Mouse (Mus musculus) myocyte (in vitro differentiated cells): Measurements from ENCODE around the gene Ralbp1. TPM values are rescaled to one million over a fixed set of nuclear protein-coding genes. Genes with fewer than 3 reads are reported as not detected.

Experiments used
- H3K27me3 ChIP-seq: one replicate; pipeline ENCODE4 v1.6.1; 2011; ENCODE audit not compliant: control insufficient read depth, insufficient read depth, insufficient read length
- H3K36me3 ChIP-seq: one replicate; pipeline ENCODE4 v1.6.1; 2011; ENCODE audit not compliant: control insufficient read depth, insufficient read depth
- H3K4me2 ChIP-seq: one replicate; pipeline ENCODE4 v1.6.1; 2011; ENCODE audit warnings: low read depth, control low read depth
- H3K4me3 ChIP-seq: one replicate; pipeline ENCODE4 v1.5.1; 2011; ENCODE audit warnings: mild to moderate bottlenecking, control low read depth, moderate library complexity
- H3K79me2 ChIP-seq: one replicate; pipeline ENCODE4 v1.6.1; 2011; ENCODE audit not compliant: control insufficient read depth, insufficient read depth
- H3ac ChIP-seq: one replicate; pipeline ENCODE4 v1.6.1; 2011; ENCODE audit not compliant: control insufficient read depth, insufficient read length
- CEBPB ChIP-seq: IDR thresholded peaks from 2 replicates; pipeline ENCODE4 v1.6.1; 2011; ENCODE audit warnings: mild to moderate bottlenecking, moderate library complexity; ENCODE audit not compliant: poor library complexity, insufficient read depth, severe bottlenecking
- E2F4 ChIP-seq: IDR thresholded peaks from one replicate; pipeline ENCODE4 v1.6.1; 2011; ENCODE audit warnings: mild to moderate bottlenecking, control low read depth, moderate library complexity; ENCODE audit not compliant: insufficient read depth
- MAX ChIP-seq: IDR thresholded peaks from one replicate; pipeline ENCODE4 v1.6.1; 2011; ENCODE audit warnings: low read depth, mild to moderate bottlenecking, control low read depth
- MYOD1 ChIP-seq, 3 experiments: IDR thresholded peaks; one replicate each; pipeline ENCODE4 v1.6.1; 2011; ENCODE audit warnings: control low read depth in 2 of 3, low read depth in 2 of 3, mild to moderate bottlenecking in 2 of 3, moderate library complexity in 1 of 3; ENCODE audit not compliant: insufficient read length in 2 of 3, control insufficient read depth in 1 of 3
- MYOG ChIP-seq, 3 experiments: IDR thresholded peaks; one replicate each; pipeline ENCODE4 v1.6.1; 2011; ENCODE audit warnings: control low read depth in 2 of 3, low read depth in 2 of 3, mild to moderate bottlenecking in 2 of 3; ENCODE audit not compliant: insufficient read length in 2 of 3, control insufficient read depth in 1 of 3, insufficient read depth in 1 of 3
- POLR2A ChIP-seq: IDR thresholded peaks from one replicate; pipeline ENCODE4 v1.6.1; 2011; ENCODE audit warnings: low read depth, mild to moderate bottlenecking, control low read depth, moderate library complexity; ENCODE audit not compliant: insufficient read length
- POLR2AphosphoS2 ChIP-seq: IDR thresholded peaks from one replicate; pipeline ENCODE4 v1.6.1; 2011; ENCODE audit warnings: low read depth, control low read depth; ENCODE audit not compliant: insufficient read length
- REST ChIP-seq: IDR thresholded peaks from one replicate; pipeline ENCODE4 v1.6.1; 2011; ENCODE audit warnings: mild to moderate bottlenecking, control low read depth, moderate library complexity; ENCODE audit not compliant: insufficient read depth, insufficient read length
- SRF ChIP-seq: IDR thresholded peaks from one replicate; pipeline ENCODE4 v1.6.1; 2011; ENCODE audit warnings: low read depth; ENCODE audit not compliant: control insufficient read depth, insufficient read length
- TCF12 ChIP-seq: IDR thresholded peaks from one replicate; pipeline ENCODE4 v1.6.1; 2011; ENCODE audit warnings: mild to moderate bottlenecking, control low read depth; ENCODE audit not compliant: poor library complexity, insufficient read depth, severe bottlenecking
- TCF3 ChIP-seq: IDR thresholded peaks from one replicate; pipeline ENCODE4 v1.6.1; 2011; ENCODE audit warnings: low read depth, control low read depth; ENCODE audit not compliant: insufficient read length
- USF1 ChIP-seq: IDR thresholded peaks from one replicate; pipeline ENCODE4 v1.6.1; 2011; ENCODE audit warnings: low read depth, mild to moderate bottlenecking, control low read depth, moderate library complexity
- polyA plus RNA-seq: library from polyadenylated mRNA; unstranded; fragments of >200 nt; fragmentation: generic; extraction: Trizol; gene quantifications from one replicate; pipeline ENCODE4 v1.2.1, GENCODE M21; 2012; ENCODE audit warnings: missing spikeins

Ralbp1 gene
- polyA plus RNA-seq, 1 experiment, result 24.5 TPM

GRCm38 (mm10) chr17:65870146-65870545 lies 15.5 kb downstream of the Ralbp1 start:
- H3ac ChIP-seq, result no peak overlapping the region
- peaks cover 5% of the 10 kb centered on the region for H3K36me3 ChIP-seq
- H3K4me3 ChIP-seq, result no peak overlapping the region
- H3K27me3 ChIP-seq, result no peaks in the 10 kb centered on the region
- no peak overlapping the region for H3K4me2 ChIP-seq
- TF ChIP-seq SRF, result no peak
- TF ChIP-seq MAX, result no peak
- no peak for TF ChIP-seq MYOD1 (IDR thresholded peaks at IDR 0.05; ENCODE audit: control insufficient read depth in 1 of 3, insufficient read length in 2 of 3, low read depth in 2 of 3)
- TF ChIP-seq TCF3, result no peak
- no peak for TF ChIP-seq USF1
- peaks cover 37% of the 10 kb centered on the region for H3K79me2 ChIP-seq

GRCm38 (mm10) chr17:65869720-65870119 lies 15.9 kb downstream of the Ralbp1 start:
- Histone ChIP-seq H3K36me3 (peaks cover 5% of the 10 kb centered on the region), H3K79me2 (peaks cover 37% of the 10 kb centered on the region), H3K4me3 (no peak overlapping the region), H3K4me2 (no peak overlapping the region), H3ac (no peak overlapping the region), H3K27me3 (no peaks in the 10 kb centered on the region)
- no peak for TF ChIP-seq CEBPB
- no peak for TF ChIP-seq TCF12
- no peak for TF ChIP-seq POLR2A
- TF ChIP-seq MAX, result no peak
- TF ChIP-seq MYOG (IDR thresholded peaks at IDR 0.05; ENCODE audit: control insufficient read depth in 1 of 3, insufficient read depth in 1 of 3, insufficient read length in 2 of 3, low read depth in 2 of 3), result no peak
- TF ChIP-seq USF1, result no peak
- TF ChIP-seq REST, result no peak
- TF ChIP-seq E2F4, result no peak
- TF ChIP-seq SRF, result no peak
- TF ChIP-seq POLR2AphosphoS2, result no peak
- no peak for TF ChIP-seq TCF3
- TF ChIP-seq MYOD1 (IDR thresholded peaks at IDR 0.05; ENCODE audit: control insufficient read depth in 1 of 3, insufficient read length in 2 of 3, low read depth in 2 of 3), result no peak

GRCm38 (mm10) chr17:65867996-65868395 lies 17.6 kb downstream of the Ralbp1 start:
- TF ChIP-seq REST, result no peak
- TF ChIP-seq MYOD1 (IDR thresholded peaks at IDR 0.05; ENCODE audit: control insufficient read depth in 1 of 3, insufficient read length in 2 of 3, low read depth in 2 of 3), result no peak
- no peak for TF ChIP-seq MAX
- TF ChIP-seq CEBPB, result no peak
- TF ChIP-seq SRF, result no peak
- no peak for TF ChIP-seq MYOG (IDR thresholded peaks at IDR 0.05; ENCODE audit: control insufficient read depth in 1 of 3, insufficient read depth in 1 of 3, insufficient read length in 2 of 3, low read depth in 2 of 3)
- no peak for TF ChIP-seq USF1
- no peak for TF ChIP-seq E2F4
- TF ChIP-seq POLR2A, result no peak
- TF ChIP-seq TCF3, result no peak
- no peak for TF ChIP-seq TCF12
- no peak for TF ChIP-seq POLR2AphosphoS2
- Histone ChIP-seq H3K79me2 (peaks cover 21% of the 10 kb centered on the region), H3K4me2 (no peak overlapping the region), H3K36me3 (peaks cover 18% of the 10 kb centered on the region), H3K4me3 (no peak overlapping the region), H3K27me3 (no peaks in the 10 kb centered on the region), H3ac (no peak overlapping the region)

GRCm38 (mm10) chr17:65866201-65866600 lies 19.4 kb downstream of the Ralbp1 start:
- no peaks in the 10 kb centered on the region for H3K27me3 ChIP-seq
- TF ChIP-seq MAX (no peak), REST (no peak), MYOG (IDR thresholded peaks at IDR 0.05; ENCODE audit: control insufficient read depth in 1 of 3, insufficient read depth in 1 of 3, insufficient read length in 2 of 3, low read depth in 2 of 3) (no peak), MYOD1 (IDR thresholded peaks at IDR 0.05; ENCODE audit: control insufficient read depth in 1 of 3, insufficient read length in 2 of 3, low read depth in 2 of 3) (no peak)
- H3K79me2 ChIP-seq, result peaks cover 21% of the 10 kb centered on the region
- H3K4me3 ChIP-seq, result no peak overlapping the region
- H3K4me2 ChIP-seq, result no peak overlapping the region
- peaks cover 18% of the 10 kb centered on the region for H3K36me3 ChIP-seq
- no peak overlapping the region for H3ac ChIP-seq

- no peak overlapping the region for H3K4me3 ChIP-seq
- TF ChIP-seq TCF12 (no peak), USF1 (no peak), MYOD1 (IDR thresholded peaks at IDR 0.05; ENCODE audit: control insufficient read depth in 1 of 3, insufficient read length in 2 of 3, low read depth in 2 of 3) (no peak), CEBPB (no peak), REST (no peak), TCF3 (no peak), POLR2AphosphoS2 (no peak), SRF (no peak), MAX (no peak), MYOG (IDR thresholded peaks at IDR 0.05; ENCODE audit: control insufficient read depth in 1 of 3, insufficient read depth in 1 of 3, insufficient read length in 2 of 3, low read depth in 2 of 3) (no peak), POLR2A (no peak), E2F4 (no peak)
- H3K27me3 ChIP-seq, result no peaks in the 10 kb centered on the region
- H3K4me2 ChIP-seq, result no peak overlapping the region
- H3ac ChIP-seq, result no peak overlapping the region
- peaks cover 21% of the 10 kb centered on the region for H3K79me2 ChIP-seq
- peaks cover 18% of the 10 kb centered on the region for H3K36me3 ChIP-seq
Observed at GRCm38 (mm10) chr17:65865265-65865664, 20.3 kb downstream of the Ralbp1 start.
